Mouse (Mus musculus): ENCODE data around the gene Daam1.

DNA sequence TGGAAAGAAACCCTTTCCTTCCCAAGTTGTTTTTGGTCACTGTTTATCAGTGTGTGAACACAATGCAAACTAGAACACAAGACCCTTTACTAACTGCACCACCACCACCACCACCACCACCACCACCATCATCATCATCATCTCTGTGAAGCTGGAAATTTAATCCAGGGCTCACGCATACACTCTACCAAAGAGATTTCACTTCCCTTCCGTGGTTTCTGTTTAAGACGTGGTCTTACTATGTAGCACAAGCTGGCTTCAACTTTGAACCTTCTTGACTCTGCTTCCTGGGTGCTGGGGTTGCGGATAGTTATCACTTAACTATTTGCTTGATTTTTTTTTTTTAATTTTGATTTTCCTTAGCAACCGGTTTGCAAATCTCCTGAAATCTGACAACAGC, 9.6 kb upstream of the Daam1 start:
- TF ChIP-seq CTCF (IDR thresholded peaks at IDR 0.05; ENCODE audit: insufficient read depth, low read length): no peak
- TF ChIP-seq POLR2A (IDR thresholded peaks at IDR 0.05; ENCODE audit: borderline replicate concordance, extremely low read depth, low read depth, low read length): no peak
